Mouse (Mus musculus) ES-Bruce4 (cell line): ENCODE measurements around the gene Iars.

Experiments used
- CTCF ChIP-seq: IDR thresholded peaks from one replicate; pipeline ENCODE4 v1.8.1; 2011; ENCODE audit warnings: low read depth, low read length
- POLR2A ChIP-seq: IDR thresholded peaks from one replicate; pipeline ENCODE4 v1.8.1; 2011; ENCODE audit warnings: low read length; ENCODE audit not compliant: insufficient read depth

GRCm38 (mm10) chr13:49682233-49682846, 440 bp downstream of the Iars start:
- TF ChIP-seq CTCF: no peak
- no peak for TF ChIP-seq POLR2A
